Mouse (Mus musculus) T-helper 1 cell (primary cell): ENCODE measurements at regions not wholly inside any gene's neighbourhood (a gene's known extent, or its start where the extent isn't known, plus 50 kb on each side); places are given as distances from the start of the nearest gene placed in this dataset.

Experiments used
- in situ Hi-C: fragments of 300-600 bp; cut with MboI, MseI; formaldehyde crosslinking; loops from one replicate; pipeline ENCODE4 v1.15.1; 2025; ENCODE audit warnings: high pct_unique_total_duplicates

GRCm38 (mm10) chr8:113916649-113917048 is 68.1 kb upstream of the Adamts18 start:
- in situ Hi-C loops = no loop called here

DNA sequence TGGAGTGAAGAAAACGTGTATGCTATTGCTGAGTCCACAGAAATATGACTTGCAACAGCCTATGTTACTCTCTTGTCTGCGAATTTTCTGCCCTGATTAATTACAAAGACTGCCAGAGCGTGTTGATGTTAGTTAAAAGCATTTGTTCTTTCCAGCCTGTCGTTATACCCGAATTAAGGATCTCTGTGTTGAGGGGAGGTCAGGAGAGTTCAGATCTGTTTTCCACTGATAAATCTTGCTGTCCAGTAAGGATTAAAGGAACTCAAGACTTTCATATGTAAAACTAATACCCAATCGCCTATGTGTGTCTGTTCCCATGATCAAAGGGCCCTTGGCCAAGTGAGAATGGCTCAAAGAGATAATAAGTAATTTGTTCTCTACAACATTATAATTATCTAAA is 68.7 kb upstream of the Adamts18 start:
- in situ Hi-C loops = no loop called here

- in situ Hi-C loops = no loop called here
Measured at GRCm38 (mm10) chr8:113920306-113920705, 71.8 kb upstream of the Adamts18 start.

GRCm38 (mm10) chr8:113923381-113923780 is 74.8 kb upstream of the Adamts18 start:
- in situ Hi-C loops = no loop called here

DNA sequence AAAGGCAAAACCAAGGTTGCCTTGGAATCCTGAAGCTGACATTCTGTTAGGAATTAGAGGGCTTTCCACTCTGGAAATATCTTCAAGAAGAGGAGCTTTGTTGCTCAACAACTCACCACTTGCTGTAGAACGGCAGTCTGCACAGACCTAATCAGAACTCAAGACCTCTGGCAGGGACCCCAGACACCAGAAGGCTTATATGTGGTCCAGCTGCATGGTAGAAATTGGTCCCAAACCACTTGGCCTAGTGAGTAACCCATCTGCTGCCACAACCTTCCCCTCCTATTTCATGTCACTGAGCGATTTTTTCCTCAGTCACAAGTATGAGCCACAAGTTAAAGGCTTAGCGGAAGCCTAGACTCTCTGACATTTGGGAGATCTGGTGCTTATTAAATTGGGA is 105.2 kb upstream of the Adamts18 start:
- in situ Hi-C loops = no loop called here

- in situ Hi-C loops = no loop called here
Measured at GRCm38 (mm10) chr8:113956439-113957043, 108.0 kb upstream of the Adamts18 start.

GRCm38 (mm10) chr8:113957821-113958220 is 109.3 kb upstream of the Adamts18 start:
- in situ Hi-C loops = no loop called here

DNA sequence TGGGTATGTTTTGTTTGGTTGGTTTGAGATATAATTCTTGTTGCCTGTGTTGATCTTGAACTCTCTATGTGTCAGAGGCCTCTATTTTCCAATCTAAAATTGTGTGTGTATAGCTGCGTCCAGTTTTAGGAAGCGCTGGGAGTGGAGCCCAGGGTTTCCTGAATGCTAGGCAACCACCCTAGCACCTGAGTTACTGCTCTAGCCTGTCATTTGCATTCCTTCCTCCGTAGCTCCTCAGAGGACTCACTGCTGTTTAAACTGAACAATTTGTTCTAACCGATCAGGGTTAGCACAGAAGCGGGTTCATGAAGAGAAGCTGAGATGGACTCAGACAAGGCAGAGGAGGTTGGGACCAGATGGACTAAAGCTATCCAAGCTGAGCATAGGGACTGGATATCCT is 127.3 kb upstream of the Adamts18 start:
- in situ Hi-C loops = loop anchor here (25.0 kb wide), 1 partner anchor 1914 kb away; no protein-coding TSS in a partner anchor

DNA sequence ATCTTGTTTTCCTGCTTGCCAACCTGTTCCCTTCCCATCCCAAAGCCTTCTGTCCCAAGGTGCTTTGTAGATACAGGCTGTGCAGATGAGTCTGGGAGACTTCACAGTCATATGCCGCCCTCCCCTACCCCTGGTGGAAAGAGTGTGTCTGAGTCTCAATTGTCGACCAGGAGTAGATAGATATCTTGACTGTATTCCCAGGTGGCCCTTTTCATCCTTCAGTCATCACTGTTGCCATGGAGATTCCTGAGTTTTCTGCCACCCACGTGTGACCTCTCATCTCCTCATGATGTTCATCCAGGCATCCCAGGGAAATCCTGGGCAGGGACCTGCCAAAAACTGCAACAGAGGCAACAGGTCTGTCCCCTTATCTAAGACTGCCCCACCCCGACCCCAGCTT is 128.1 kb upstream of the Adamts18 start:
- in situ Hi-C loops = loop anchor here (25.0 kb wide), 1 partner anchor 1914 kb away; no protein-coding TSS in a partner anchor

GRCm38 (mm10) chr8:113977072-113977471 is 128.5 kb upstream of the Adamts18 start:
- in situ Hi-C loops = loop anchor here (25.0 kb wide), 1 partner anchor 1915 kb away; no protein-coding TSS in a partner anchor

GRCm38 (mm10) chr8:113978946-113979345 is 130.4 kb upstream of the Adamts18 start:
- in situ Hi-C loops = loop anchor here (25.0 kb wide), 1 partner anchor 1917 kb away; no protein-coding TSS in a partner anchor

GRCm38 (mm10) chr8:113979837-113980236 is 131.3 kb upstream of the Adamts18 start:
- in situ Hi-C loops = loop anchor here (5.0 to 25.0 kb wide), 2 partner anchors 313 to 1918 kb away; no protein-coding TSS in a partner anchor

DNA sequence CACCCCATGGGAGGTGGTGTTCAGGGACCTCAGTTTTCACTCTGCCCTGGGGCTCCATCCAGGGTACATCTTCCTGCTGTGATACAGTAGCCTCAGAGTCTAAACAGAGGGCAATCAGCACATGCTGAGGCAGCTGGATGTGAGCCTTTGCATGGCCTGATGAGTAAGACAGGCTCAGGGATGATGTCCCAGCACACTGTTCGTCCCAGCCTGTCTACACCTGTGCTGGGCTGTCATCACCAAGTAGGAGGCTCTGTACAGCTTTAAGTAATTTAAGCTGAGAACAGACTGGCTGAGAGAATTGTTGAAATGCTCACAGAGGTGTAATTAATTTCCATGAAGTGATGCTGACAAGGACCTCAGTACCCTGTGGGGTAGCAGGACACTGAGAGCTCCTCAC is 132.8 kb upstream of the Adamts18 start:
- in situ Hi-C loops = loop anchor here (5.0 to 25.0 kb wide), 2 partner anchors 314 to 1919 kb away; no protein-coding TSS in a partner anchor

- in situ Hi-C loops = loop anchor here (5.0 to 25.0 kb wide), 2 partner anchors 318 to 1923 kb away; no protein-coding TSS in a partner anchor
Measured at GRCm38 (mm10) chr8:113984845-113985244, 136.3 kb upstream of the Adamts18 start.

DNA sequence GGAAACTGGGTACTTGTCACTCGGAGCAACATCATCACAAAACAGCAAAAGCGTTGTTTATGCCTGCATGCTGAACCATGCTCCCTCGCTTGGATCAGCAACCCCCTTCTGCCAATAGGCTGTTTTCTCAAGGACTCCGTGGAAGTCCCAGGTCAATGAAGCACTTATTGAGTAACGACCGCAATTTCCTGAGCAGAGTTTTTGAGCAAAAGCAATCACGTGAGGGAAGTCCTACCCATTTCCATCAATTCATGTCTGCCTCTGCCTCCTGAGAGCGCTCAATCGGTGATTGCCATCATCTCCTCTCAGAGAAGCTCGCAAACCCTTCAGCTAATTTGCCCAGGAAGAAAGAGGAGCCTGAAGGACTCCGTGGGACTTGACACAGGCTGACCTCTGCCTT is 136.9 kb upstream of the Adamts18 start:
- in situ Hi-C loops = loop anchor here (25.0 kb wide), 1 partner anchor 1923 kb away; no protein-coding TSS in a partner anchor

DNA sequence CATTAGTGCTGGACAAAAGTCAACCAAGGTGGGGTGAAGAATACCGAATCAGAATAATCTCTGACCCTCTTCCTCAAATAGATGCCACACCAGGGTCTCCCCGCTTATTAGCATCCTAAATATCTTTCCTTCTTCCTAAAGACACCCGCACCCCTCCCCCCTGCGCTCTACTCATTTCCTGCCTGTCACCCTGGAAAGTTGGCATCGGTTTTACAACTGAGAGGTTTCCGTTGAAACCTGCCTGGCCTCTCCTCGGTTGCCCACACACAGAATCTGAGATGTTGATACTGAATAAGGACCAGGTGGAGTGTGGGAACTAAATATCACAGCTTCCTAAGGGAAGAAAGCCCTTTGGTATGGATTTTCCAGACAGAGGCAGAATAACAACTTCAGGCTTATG is 137.4 kb upstream of the Adamts18 start:
- in situ Hi-C loops = loop anchor here (25.0 kb wide), 1 partner anchor 1924 kb away; no protein-coding TSS in a partner anchor

DNA sequence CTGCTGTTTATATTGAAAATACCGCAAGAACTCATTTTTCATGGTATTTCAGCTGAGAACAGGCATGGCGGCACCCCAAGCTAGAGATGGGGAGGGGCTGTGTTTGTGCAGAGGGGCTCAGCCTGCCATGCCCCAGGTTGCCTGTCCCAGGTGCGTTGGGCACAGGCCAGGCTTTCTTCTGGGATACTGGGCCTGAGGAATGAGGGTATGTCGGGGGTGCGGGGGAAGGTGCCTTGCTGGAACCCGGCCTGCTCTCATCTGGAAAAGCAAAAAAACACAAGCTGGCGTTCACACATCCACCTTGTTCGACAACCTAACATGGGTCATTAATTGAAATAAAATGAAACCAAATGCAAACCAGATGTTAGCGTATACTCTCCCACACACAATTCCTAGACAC is 142.2 kb upstream of the Adamts18 start:
- in situ Hi-C loops = loop anchor here (25.0 kb wide), 1 partner anchor 1928 kb away; no protein-coding TSS in a partner anchor

- in situ Hi-C loops = loop anchor here (25.0 kb wide), 1 partner anchor 1937 kb away; no protein-coding TSS in a partner anchor
Measured at GRCm38 (mm10) chr8:113998881-113999280, 134.5 kb upstream of the Nudt7 start.

GRCm38 (mm10) chr8:114001674-114002073 is 131.7 kb upstream of the Nudt7 start:
- in situ Hi-C loops = no loop called here

DNA sequence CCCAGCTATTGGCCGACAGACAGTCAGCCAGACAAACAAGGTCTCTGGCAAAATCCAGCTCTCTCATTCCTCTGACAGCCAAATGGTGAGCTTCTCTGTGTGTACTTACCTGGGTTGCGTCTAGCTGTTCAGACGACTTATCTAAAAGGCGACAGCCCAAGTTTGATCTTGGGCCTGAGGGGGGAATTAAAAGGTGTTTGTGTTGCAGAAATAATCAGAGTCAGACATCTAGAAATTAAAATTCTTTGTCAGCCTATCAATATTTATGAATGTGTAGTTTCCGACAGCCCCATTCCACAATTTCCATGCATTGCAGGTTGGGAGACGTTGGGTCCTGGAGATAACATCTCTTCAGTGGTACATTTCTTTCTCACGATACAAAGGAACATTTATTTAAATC is 128.9 kb upstream of the Nudt7 start:
- in situ Hi-C loops = no loop called here

- in situ Hi-C loops = no loop called here
Measured at GRCm38 (mm10) chr8:114006587-114006986, 126.8 kb upstream of the Nudt7 start.

GRCm38 (mm10) chr8:114007103-114007502 is 126.3 kb upstream of the Nudt7 start:
- in situ Hi-C loops = no loop called here

- in situ Hi-C loops = no loop called here
Measured at GRCm38 (mm10) chr8:114018364-114018763, 115.0 kb upstream of the Nudt7 start.
